Mouse (Mus musculus) midbrain, embryonic 16.5 days (tissue): ENCODE data around the gene Atpaf2. TPM values are rescaled to one million over a fixed set of nuclear protein-coding genes. Genes with fewer than 3 reads are reported as not detected.

ENCODE experiments used
- ATAC-seq: fragments of 200-750 bp; cut with Nextera tagmentation; 2 replicates; pipeline ENCODE4 v1.8.0; 2017; ENCODE audit warnings: moderate TSS enrichment
- H3K27ac ChIP-seq: fragments of 300-500 bp; sonication (generic); 2 replicates; pipeline ENCODE4 v1.5.1; 2014; ENCODE audit warnings: mild to moderate bottlenecking, low read length, mixed read lengths
- H3K27me3 ChIP-seq: fragments of 300-500 bp; sonication (generic); 2 replicates; pipeline ENCODE4 v1.6.1; 2014; ENCODE audit warnings: low read depth, low read length, mixed read lengths; ENCODE audit not compliant: control insufficient read depth, insufficient read depth
- H3K36me3 ChIP-seq: fragments of 300-500 bp; sonication (generic); 2 replicates; pipeline ENCODE4 v1.6.1; 2014; ENCODE audit warnings: mild to moderate bottlenecking, low read length, moderate library complexity, mixed read lengths; ENCODE audit not compliant: control insufficient read depth, insufficient read depth
- H3K4me1 ChIP-seq: fragments of 300-500 bp; sonication (generic); 2 replicates; pipeline ENCODE4 v1.6.1; 2014; ENCODE audit warnings: mild to moderate bottlenecking, low read length, mixed read lengths; ENCODE audit not compliant: control insufficient read depth, insufficient read depth
- H3K4me2 ChIP-seq: fragments of 300-500 bp; sonication (generic); 2 replicates; pipeline ENCODE4 v1.6.1; 2014; ENCODE audit warnings: mild to moderate bottlenecking, low read length, mixed read lengths
- H3K4me3 ChIP-seq: fragments of 300-500 bp; sonication (generic); 2 replicates; pipeline ENCODE4 v1.5.1; 2014; ENCODE audit warnings: low read depth, mild to moderate bottlenecking, low read length, moderate library complexity, mixed read lengths
- H3K9ac ChIP-seq: fragments of 300-500 bp; sonication (generic); 2 replicates; pipeline ENCODE4 v1.6.1; 2014; ENCODE audit warnings: low read depth, low read length, mixed read lengths
- H3K9me3 ChIP-seq: fragments of 300-500 bp; sonication (generic); replicated peaks from 2 replicates; pipeline ENCODE4 v1.6.1; 2014; ENCODE audit warnings: mild to moderate bottlenecking, low read length, mixed read lengths; ENCODE audit not compliant: control insufficient read depth, poor library complexity, severe bottlenecking
- WGBS: fragments of 180-500 bp; shearing (Covaris S2); extraction: QIAGEN DNeasy Blood & Tissue Kit; methylation state at CpG from one replicate; pipeline ENCODE4 v1.1.7; 2014; 5-methylcytosine and 5-hydroxymethylcytosine counted together
- polyA plus RNA-seq: library from polyadenylated mRNA; unstranded; fragments of >200 nt; fragmentation: Nextera tagmentation; extraction: Ambion mirVana; gene quantifications from 2 replicates; pipeline ENCODE4 v1.2.1, GENCODE M21; 2015

The Atpaf2 gene
- polyA plus RNA-seq, 1 experiment from 2014 or later = 47.4 TPM

DNA sequence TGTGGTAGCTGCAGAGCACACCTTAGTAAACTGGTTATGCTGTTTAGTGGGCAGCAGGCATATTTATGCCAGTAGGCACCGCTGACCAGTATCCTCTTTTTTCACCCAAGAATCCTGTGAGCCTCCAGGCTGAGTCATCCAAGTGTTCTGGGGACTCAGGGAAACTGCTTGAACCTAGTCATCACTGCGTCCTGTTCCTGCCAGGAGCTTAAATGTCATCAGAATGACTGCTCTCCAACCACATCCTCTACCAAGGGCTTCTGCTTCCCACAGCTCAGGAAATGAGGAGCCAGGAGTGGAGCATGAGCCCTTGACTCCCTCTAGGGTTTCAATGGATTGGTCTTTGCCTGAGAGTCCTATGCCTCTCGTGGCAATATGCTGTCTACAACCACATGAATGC, 18.4 kb upstream of the Atpaf2 start:
- H3K27ac ChIP-seq = no peak overlapping the region
- H3K27me3 ChIP-seq = no peaks in the 10 kb centered on the region
- no peak for ATAC-seq
- H3K4me3 ChIP-seq = no peak overlapping the region
- no peaks in the 10 kb centered on the region for H3K9me3 ChIP-seq
- no peaks in the 10 kb centered on the region for H3K4me1 ChIP-seq
- H3K4me2 ChIP-seq = no peak overlapping the region
- H3K9ac ChIP-seq = no peak overlapping the region
- peaks cover 41% of the 10 kb centered on the region for H3K36me3 ChIP-seq
- WGBS = 92% methylated on average over 3 of the region's 3 CpGs

DNA sequence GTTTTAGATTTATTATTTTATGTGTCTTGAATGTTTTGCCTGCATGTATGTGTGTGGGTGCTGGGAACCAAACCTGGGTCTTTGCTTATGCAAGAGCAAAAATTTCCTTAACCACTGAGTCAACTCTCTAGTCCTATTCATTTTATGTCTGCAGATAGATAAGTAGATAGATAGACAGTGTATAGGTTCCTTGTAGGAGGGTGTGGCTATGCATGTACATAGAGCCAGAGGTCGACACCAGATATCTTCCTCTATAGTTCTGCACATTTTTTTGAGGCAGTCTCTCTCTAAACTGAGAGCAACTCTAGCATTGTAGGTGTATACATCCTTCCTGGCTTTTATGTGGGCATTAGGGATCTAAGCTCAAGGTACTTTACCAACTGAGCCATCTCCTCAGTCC, 16.9 kb upstream of the Atpaf2 start:
- Histone ChIP-seq H3K27ac (no peak overlapping the region), H3K27me3 (no peaks in the 10 kb centered on the region), H3K9ac (no peak overlapping the region), H3K9me3 (no peaks in the 10 kb centered on the region), H3K36me3 (peaks cover 33% of the 10 kb centered on the region), H3K4me3 (no peak overlapping the region), H3K4me1 (no peaks in the 10 kb centered on the region), H3K4me2 (no peak overlapping the region)
- 100% methylated on average over 1 of the region's 1 CpGs for WGBS
- no peak for ATAC-seq

DNA sequence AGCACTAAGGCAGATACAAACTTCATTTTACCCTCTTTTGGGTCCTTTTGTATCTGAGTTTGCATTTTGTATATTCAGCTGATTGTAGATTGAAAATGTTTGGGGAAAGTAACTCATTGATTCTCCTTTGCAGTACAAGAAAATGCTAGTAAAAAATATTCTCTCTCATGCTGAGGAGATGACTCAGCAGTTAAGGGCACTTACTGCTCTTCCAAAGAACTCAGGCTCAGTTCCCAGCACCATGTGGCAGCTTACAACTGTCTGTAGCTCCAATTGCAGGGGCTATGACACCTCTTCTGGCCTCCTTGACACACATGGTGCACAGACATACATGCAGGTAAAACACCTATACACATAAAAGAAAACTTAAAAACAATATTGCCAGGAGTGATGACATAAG, 15.2 kb upstream of the Atpaf2 start:
- Histone ChIP-seq H3K27me3 (no peaks in the 10 kb centered on the region), H3K4me1 (no peaks in the 10 kb centered on the region), H3K9me3 (no peaks in the 10 kb centered on the region), H3K27ac (no peak overlapping the region), H3K9ac (no peak overlapping the region), H3K4me3 (no peak overlapping the region), H3K36me3 (peaks cover 29% of the 10 kb centered on the region), H3K4me2 (no peak overlapping the region)
- no peak for ATAC-seq

DNA sequence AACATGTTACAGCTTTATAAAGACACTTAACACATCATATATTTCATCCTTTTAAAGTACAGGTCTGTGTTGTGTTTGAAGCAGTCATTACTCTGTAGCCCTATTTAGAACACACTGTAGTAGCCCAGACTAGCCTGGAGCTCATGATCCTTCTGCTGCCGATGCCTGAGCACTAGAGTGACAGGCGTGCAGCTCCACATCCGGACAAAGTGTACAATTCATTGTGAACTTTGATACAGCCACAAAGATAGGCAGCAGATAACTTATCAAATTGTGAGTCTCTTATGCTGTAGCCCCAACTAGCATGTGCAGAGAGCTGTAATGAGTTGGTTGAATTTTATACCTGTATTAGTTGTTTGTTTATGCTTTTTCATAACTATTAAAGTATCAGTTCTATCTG, 9.4 kb upstream of the Atpaf2 start:
- peaks cover 21% of the 10 kb centered on the region; the same call in 1 of the 2 replicates for H3K36me3 ChIP-seq
- H3K4me2 ChIP-seq = no peak overlapping the region
- no peak overlapping the region for H3K27ac ChIP-seq
- no peaks in the 10 kb centered on the region for H3K27me3 ChIP-seq
- no peak overlapping the region for H3K4me3 ChIP-seq
- WGBS = 100% methylated on average over 3 of the region's 3 CpGs
- no peaks in the 10 kb centered on the region for H3K4me1 ChIP-seq
- no peak for ATAC-seq
- H3K9me3 ChIP-seq = no peaks in the 10 kb centered on the region
- H3K9ac ChIP-seq = no peak overlapping the region

DNA sequence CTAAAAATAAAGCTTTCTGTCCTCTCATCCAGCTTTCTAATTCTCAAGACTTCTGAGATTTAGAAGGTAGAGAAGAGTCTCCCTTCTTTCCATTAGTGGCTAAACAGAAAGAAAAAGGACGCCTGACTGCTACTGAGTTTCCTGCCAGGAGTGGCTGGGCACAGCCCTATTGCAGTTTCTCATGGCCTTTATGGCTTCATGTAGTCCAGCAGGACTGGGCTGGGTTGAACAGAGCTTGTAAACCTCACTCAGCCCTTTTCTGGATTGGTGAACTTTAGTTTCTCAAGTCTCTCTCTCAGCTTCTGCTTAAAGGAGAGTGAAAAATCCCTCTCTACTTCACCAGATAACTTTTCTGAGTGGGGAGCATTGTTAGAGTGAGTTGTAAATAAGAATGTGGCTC, 8.2 kb upstream of the Atpaf2 start:
- H3K4me3 ChIP-seq = no peak overlapping the region

DNA sequence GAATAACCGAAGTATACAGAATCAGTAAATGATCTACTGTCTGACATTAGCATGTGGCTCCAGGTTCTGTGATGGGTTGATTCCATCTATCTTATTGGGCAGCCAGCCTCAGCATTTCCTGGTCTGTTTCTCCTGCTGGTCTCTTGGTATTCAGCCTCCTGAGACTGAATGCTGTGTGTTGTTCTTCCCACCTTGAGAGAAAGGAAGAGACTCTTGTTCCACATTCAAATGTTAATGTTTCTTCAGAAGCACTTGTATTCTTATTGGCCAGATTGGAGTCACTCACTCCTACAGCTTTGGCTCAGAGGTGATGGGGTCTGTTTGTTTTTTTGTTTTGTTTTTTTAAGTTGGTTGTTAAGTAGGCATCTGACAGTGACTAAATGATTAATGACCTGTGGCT, 4.7 kb upstream of the Atpaf2 start:
- H3K9ac ChIP-seq = no peak overlapping the region
- no peaks in the 10 kb centered on the region for H3K9me3 ChIP-seq
- ATAC-seq = no peak
- no peak overlapping the region for H3K4me3 ChIP-seq
- H3K27me3 ChIP-seq = no peaks in the 10 kb centered on the region
- H3K4me2 ChIP-seq = no peak overlapping the region
- no peak overlapping the region for H3K27ac ChIP-seq
- peaks cover 9% of the 10 kb centered on the region; the same call in 1 of the 2 replicates for H3K36me3 ChIP-seq
- WGBS = 77% methylated on average over 1 of the region's 1 CpGs
- H3K4me1 ChIP-seq = peaks cover 11% of the 10 kb centered on the region

More for the DNA sequence above, 8.2 kb upstream of the Atpaf2 start:
- no peak overlapping the region for H3K4me2 ChIP-seq
- no peaks in the 10 kb centered on the region for H3K27me3 ChIP-seq
- H3K27ac ChIP-seq = no peak overlapping the region
- no peak overlapping the region for H3K9ac ChIP-seq
- no peak for ATAC-seq
- 68% methylated on average over 1 of the region's 1 CpGs for WGBS
- H3K4me1 ChIP-seq = no peaks in the 10 kb centered on the region
- H3K36me3 ChIP-seq = peaks cover 15% of the 10 kb centered on the region; the same call in 1 of the 2 replicates
- no peaks in the 10 kb centered on the region for H3K9me3 ChIP-seq

DNA sequence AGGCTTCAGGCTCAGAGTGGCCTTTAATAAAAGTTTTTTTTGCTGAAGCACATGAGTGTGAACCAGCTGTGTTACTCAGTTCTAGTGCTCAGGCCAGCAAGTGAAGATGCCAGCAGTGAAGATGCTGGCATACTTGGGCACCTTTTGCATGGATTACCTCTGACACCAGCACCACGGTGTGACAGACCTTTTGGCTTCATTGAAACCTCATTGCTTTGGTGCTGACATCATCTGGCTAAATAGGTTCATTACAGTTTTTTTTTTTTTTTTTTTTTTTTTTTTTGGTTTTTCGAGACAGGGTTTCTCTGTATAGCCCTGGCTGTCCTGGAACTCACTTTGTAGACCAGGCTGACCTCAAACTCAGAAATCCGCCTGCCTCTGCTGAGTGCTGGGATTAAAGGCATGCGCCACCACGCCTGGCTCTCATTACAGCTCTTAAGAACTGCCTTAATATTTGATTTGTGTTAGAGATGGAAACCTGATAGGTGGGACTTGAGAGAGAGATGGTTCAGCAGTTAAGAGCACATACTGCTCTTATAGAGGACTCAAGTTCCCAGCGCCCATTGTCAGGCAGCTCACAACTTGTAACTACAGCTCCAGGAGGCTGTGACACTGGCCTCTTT, 3.9 kb upstream of the Atpaf2 start:
- H3K9me3 ChIP-seq = no peaks in the 10 kb centered on the region
- H3K4me1 ChIP-seq = peaks cover 12% of the 10 kb centered on the region
- no peak overlapping the region for H3K27ac ChIP-seq
- H3K9ac ChIP-seq = no peak overlapping the region
- H3K36me3 ChIP-seq = 0 out of 2 replicates have a peak, but pooled peaks cover 4% of the 10 kb centered on the region
- no peak overlapping the region for H3K4me2 ChIP-seq
- 71% methylated on average over 5 of the region's 6 CpGs for WGBS
- H3K27me3 ChIP-seq = no peaks in the 10 kb centered on the region
- ATAC-seq = no peak
- H3K4me3 ChIP-seq = no peak overlapping the region

DNA sequence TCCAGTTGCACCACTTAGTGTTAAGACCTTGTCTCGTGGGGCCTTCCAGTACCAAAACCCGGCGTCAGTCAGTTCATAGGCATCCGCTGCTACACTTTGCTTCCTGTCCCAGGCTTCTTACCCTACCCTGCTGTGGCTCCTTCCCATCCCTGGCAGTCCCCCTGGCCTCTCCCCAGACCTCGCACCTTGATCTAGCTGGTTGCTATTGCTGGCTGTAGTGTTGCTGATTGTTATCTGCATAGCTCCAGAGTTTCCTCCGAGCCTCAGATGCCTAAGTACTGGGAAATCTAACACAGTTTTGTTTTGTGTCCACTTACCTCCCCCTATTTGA, 181 bp upstream of the Atpaf2 start:
- Histone ChIP-seq H3K9ac (peak overlapping the region; percentile 89), H3K4me1 (peaks cover 24% of the 10 kb centered on the region), H3K36me3 (no peaks in the 10 kb centered on the region), H3K4me2 (peak overlapping the region; percentile 86), H3K9me3 (no peaks in the 10 kb centered on the region), H3K27me3 (no peaks in the 10 kb centered on the region), H3K27ac (no peak overlapping the region), H3K4me3 (peak overlapping the region; percentile 88)
- WGBS = 27% methylated on average over 6 of the region's 6 CpGs
- no peak for ATAC-seq

DNA sequence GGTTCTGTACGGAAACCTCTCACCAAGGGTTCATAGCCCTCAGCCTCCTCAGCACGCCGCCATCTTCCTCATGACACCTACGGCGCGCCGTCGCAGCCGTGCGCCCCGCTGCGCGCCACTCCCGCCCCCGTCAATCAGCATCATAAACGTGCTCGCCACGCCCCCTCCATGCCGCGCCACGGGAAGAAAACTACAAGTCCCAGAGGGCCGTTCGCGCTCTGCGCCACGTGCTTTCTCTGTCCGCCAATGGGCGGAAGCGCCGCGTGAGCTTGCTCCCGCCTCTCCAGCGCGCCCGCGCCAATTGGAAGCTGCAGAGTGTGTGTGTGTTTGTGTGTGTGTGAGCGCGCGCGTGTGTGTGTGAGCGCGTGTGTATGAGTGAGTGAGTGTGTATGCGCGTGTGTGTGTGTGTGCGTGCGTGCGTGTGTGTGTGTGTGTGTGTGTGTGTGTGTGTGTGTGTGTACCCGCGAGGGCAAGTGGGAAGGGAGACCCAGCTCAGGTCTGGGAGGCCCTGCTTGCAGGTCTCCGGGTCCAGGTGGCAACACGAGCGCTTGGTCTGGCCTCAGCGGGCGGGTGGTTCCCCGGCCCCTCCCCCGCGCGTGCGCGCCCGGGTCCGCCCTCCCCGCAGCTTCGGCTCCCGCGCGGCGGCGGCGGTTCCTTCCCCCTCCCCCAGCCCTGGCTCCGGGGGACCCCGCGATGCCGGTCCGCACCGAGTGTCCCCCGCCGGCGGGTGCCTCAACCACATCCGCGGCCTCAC, 1.1 kb downstream of the Atpaf2 start, which contains the start of gene Gid4:
Gene Gid4 (plus strand): TSS at position 183 of the 754 bp plus-strand sequence.
- peak within 1 kb of the TSS; percentile 89 for H3K9ac ChIP-seq
- under 1% methylated on average over 71 of the region's 81 CpGs for WGBS
- no peaks in the 10 kb centered on the region for H3K36me3 ChIP-seq
- peak within 1 kb of the TSS; percentile 88 for H3K4me3 ChIP-seq
- peak within 1 kb of the TSS; percentile 87 for H3K27ac ChIP-seq
- H3K4me1 ChIP-seq = peaks cover 24% of the 10 kb centered on the region
- H3K4me2 ChIP-seq = peak within 1 kb of the TSS; percentile 86
- H3K27me3 ChIP-seq = no peaks in the 10 kb centered on the region
- peak; percentile 97 for ATAC-seq
- H3K9me3 ChIP-seq = no peaks in the 10 kb centered on the region
